Mouse (Mus musculus): ENCODE data around the gene Knop1. TPM values are rescaled to one million over a fixed set of nuclear protein-coding genes. Genes with fewer than 3 reads are reported as not detected.

Knop1 gene
- polyA plus RNA-seq, 1 experiment from 2014 or later, result 79.4 TPM

- no peak for DNase-seq (ENCODE audit: low spot score)
Measured at GRCm38 (mm10) chr7:118848796-118849195, 7.3 kb downstream of the Knop1 start.

GRCm38 (mm10) chr7:118846329-118846728 lies 9.7 kb downstream of the Knop1 start:
- DNase-seq (ENCODE audit: low spot score), result no peak

- no peak for DNase-seq (ENCODE audit: low spot score)
Measured at GRCm38 (mm10) chr7:118845141-118845540, 10.9 kb downstream of the Knop1 start.

- DNase-seq (ENCODE audit: low spot score), result no peak
Measured at GRCm38 (mm10) chr7:118842938-118843337, 13.1 kb downstream of the Knop1 start.

- no peak for DNase-seq (ENCODE audit: low spot score)
Measured at GRCm38 (mm10) chr7:118841796-118842195, 14.3 kb downstream of the Knop1 start.

- DNase-seq (ENCODE audit: low spot score), result no peak
Measured at GRCm38 (mm10) chr7:118841030-118841745, 14.9 kb downstream of the Knop1 start.

GRCm38 (mm10) chr7:118837901-118838300 lies 18.2 kb downstream of the Knop1 start:
- no peak for DNase-seq (ENCODE audit: low spot score)

GRCm38 (mm10) chr7:118827975-118828416 lies 28.1 kb downstream of the Knop1 start:
- DNase-seq (ENCODE audit: low spot score), result no peak

- DNase-seq (ENCODE audit: low spot score), result no peak
Measured at GRCm38 (mm10) chr7:118824451-118824850, 31.6 kb downstream of the Knop1 start.

GRCm38 (mm10) chr7:118821887-118822556 lies 34.0 kb downstream of the Knop1 start:
- DNase-seq (ENCODE audit: low spot score), result no peak

- DNase-seq (ENCODE audit: low spot score), result no peak
Measured at GRCm38 (mm10) chr7:118821356-118821755, 34.7 kb downstream of the Knop1 start.

GRCm38 (mm10) chr7:118819666-118820065 lies 36.4 kb downstream of the Knop1 start:
- DNase-seq (ENCODE audit: low spot score), result no peak

- no peak for DNase-seq (ENCODE audit: low spot score)
Measured at GRCm38 (mm10) chr7:118817741-118818140, 38.3 kb downstream of the Knop1 start.

- DNase-seq (ENCODE audit: low spot score), result no peak
Measured at GRCm38 (mm10) chr7:118816275-118816674, 39.8 kb downstream of the Knop1 start.

GRCm38 (mm10) chr7:118813592-118813991 lies 42.5 kb downstream of the Knop1 start:
- DNase-seq (ENCODE audit: low spot score), result no peak

- no peak for DNase-seq (ENCODE audit: low spot score)
Measured at GRCm38 (mm10) chr7:118811407-118812106, 44.5 kb downstream of the Knop1 start.

GRCm38 (mm10) chr7:118807899-118808298 lies 48.2 kb downstream of the Knop1 start:
- DNase-seq (ENCODE audit: low spot score), result no peak

GRCm38 (mm10) chr7:118806631-118807411 lies 49.2 kb downstream of the Knop1 start:
- no peak for DNase-seq (ENCODE audit: low spot score)

GRCm38 (mm10) chr7:118803425-118803824 lies 52.6 kb downstream of the Knop1 start:
- DNase-seq (ENCODE audit: low spot score), result no peak

- no peak for DNase-seq (ENCODE audit: low spot score)
Measured at GRCm38 (mm10) chr7:118801791-118802190, 54.3 kb downstream of the Knop1 start.

- DNase-seq (ENCODE audit: low spot score), result no peak
Measured at GRCm38 (mm10) chr7:118800112-118800734, 55.8 kb downstream of the Knop1 start.

Data from thymus, postnatal 0 days (tissue).